Mouse (Mus musculus) bone marrow macrophage, adult 2 months (primary cell): ENCODE data around the gene Elof1.

Experiments
- CTCF ChIP-seq: IDR thresholded peaks from 2 replicates; pipeline ENCODE4 v1.5.1; 2012; ENCODE audit warnings: low read depth, mild to moderate bottlenecking, low read length, moderate library complexity
- POLR2A ChIP-seq: IDR thresholded peaks from 2 replicates; pipeline ENCODE4 v1.6.1; 2012; ENCODE audit warnings: mild to moderate bottlenecking, low read depth, low read length, borderline replicate concordance

DNA sequence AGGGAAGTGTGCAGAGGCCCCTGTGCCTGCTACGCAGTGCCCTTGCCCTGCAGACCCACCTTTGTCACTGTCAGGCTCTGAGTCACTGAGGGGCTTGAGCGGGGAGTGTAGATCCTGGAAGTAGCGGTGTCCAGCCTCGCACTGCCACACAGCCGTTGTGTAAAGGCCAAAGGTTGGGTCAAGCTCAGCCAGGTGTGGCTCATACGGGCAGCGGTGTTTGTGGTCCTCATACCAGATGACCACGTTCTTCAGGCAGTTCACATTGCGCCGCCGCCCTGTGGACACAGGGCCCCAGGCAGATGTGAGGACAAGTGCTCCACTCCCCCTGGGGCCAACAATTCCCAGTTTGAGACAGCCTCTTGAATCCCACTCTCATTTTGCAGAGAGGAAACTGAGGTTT, 51.3 kb downstream of the Elof1 start:
- TF ChIP-seq POLR2A (no peak), CTCF (no peak)
